Comparison of ENCODE assay signal across 16 mouse cellular contexts in the genomic region with DNA sequence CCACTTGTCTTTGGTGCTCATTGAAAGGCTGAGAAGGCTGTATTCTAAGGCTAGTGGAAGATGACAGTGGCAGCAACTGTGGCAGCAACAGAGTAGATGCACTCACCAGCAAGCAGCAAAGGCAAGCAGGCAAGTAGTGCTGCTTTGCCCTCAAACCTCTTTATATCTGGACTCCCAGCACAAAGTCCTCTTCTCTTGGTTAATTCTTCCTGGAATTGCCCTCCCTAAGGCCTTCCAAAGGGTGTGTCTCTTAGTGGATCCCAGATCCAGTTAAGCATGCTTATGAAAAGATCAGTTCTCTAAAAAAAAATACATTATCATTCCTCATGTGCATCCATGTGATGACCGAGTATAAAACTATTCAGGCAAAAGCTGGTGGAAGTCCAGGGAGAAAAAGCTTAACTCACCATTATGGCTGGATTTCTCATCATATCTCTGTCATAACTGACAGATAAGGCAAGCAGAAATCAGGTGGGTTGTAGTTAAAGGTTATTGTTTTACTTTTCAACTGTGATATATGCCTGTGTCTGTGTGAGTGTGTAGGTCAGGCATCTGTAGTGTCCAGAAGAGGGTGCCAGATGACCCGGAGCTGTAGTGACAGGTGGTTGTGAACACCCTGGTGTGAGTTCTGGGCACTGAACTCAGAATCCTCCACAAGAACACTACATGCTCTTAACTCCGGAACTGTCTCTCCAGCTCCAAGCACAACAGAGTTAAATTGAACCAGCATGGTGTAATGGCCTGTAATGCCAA. TPM values are rescaled to one million over a fixed set of nuclear protein-coding genes. Genes with fewer than 3 reads are reported as not detected.
DNase-seq lines count a peak whose midpoint lies in the region; ATAC-seq and TF ChIP-seq lines count a peak whose summit lies in the region.
"Had no signal": no experiment of that assay in that cellular context is flagged by ENCODE, and none has a peak within 500 bp of the region (broad histone marks: within the 10 kb centered on the region; RNA-seq: fewer than 3 reads in every experiment).

No protein-coding gene starts in this region.

- TF ChIP-seq POLR2A in kidney, adult 2 months (IDR thresholded peaks at IDR 0.05; ENCODE audit: low read depth, low read length) = no peak
- no peak for TF ChIP-seq POLR2A in CH12.LX (IDR thresholded peaks at IDR 0.05; ENCODE audit: low read depth, low read length)

- no peaks in the 10 kb centered on the region for H3K79me2 ChIP-seq in CH12.LX (replicated peaks; ENCODE audit: control insufficient read depth, extremely low read depth, insufficient read depth, poor library complexity, severe bottlenecking)

- H3K9me3 ChIP-seq in CH12.LX (replicated peaks; ENCODE audit: low read length) = peaks cover 2% of the 10 kb centered on the region
- 0 out of 2 replicates have a peak, but pooled peaks cover 4% of the 10 kb centered on the region for H3K9me3 ChIP-seq in intestine, embryonic 16.5 days (ENCODE audit: control insufficient read depth, low read length)
- H3K9me3 ChIP-seq: embryonic facial prominence, embryonic 10.5 days; forebrain, embryonic 13.5 days; heart, embryonic 13.5 days; hindbrain, embryonic 15.5 days had no signal

- no peaks in the 10 kb centered on the region for H3K27me3 ChIP-seq in kidney, adult 2 months (replicated peaks; ENCODE audit: control insufficient read depth, insufficient read depth, low read length)
- peaks cover 5% of the 10 kb centered on the region for H3K27me3 ChIP-seq in CH12.LX (replicated peaks)
- H3K27me3 ChIP-seq in intestine, embryonic 16.5 days (replicated peaks; ENCODE audit: control insufficient read depth, insufficient read depth, low read length) = no peaks in the 10 kb centered on the region
- H3K27me3 ChIP-seq: forebrain, embryonic 13.5 days; heart, embryonic 13.5 days; hindbrain, embryonic 15.5 days had no signal

- ATAC-seq in intestine, embryonic 16.5 days = peak; percentile 84
- ATAC-seq: activated CD4-positive, CD25-positive, alpha-beta regulatory T cell, adult 4 months; forebrain, embryonic 13.5 days; forebrain, postnatal 0 days had no signal

- no peak overlapping the region for H3K9ac ChIP-seq in CH12.LX (ENCODE audit: insufficient read depth, low read depth)
- no peak overlapping the region for H3K9ac ChIP-seq in intestine, embryonic 16.5 days (ENCODE audit: low read depth, low read length)
- H3K9ac ChIP-seq: forebrain, embryonic 13.5 days; forebrain, postnatal 0 days; heart, embryonic 13.5 days; hindbrain, embryonic 15.5 days had no signal

- TF ChIP-seq CTCF in kidney, adult 2 months (conservative IDR thresholded peaks at IDR 0.05; ENCODE audit: insufficient read depth, insufficient read length, low read depth, low read length) = no peak; the same call in 1 of the 2 replicates
- peak in 1 of 2 experiments; percentile 61; a peak in 2 of 4 replicates for TF ChIP-seq CTCF in CH12.LX (conservative IDR thresholded peaks at IDR 0.05 in 1 of 2, IDR thresholded peaks at IDR 0.05 in 1 of 2; ENCODE audit: low read depth in 2 of 2, low read length in 2 of 2)

- TF ChIP-seq EP300 in CH12.LX (IDR thresholded peaks at IDR 0.05; ENCODE audit: low read length) = no peak

- TF ChIP-seq RAD21 in CH12.LX (IDR thresholded peaks at IDR 0.05; ENCODE audit: low read depth, low read length) = peak; percentile 66

- H3K27ac ChIP-seq in kidney, adult 2 months (ENCODE audit: insufficient read depth, low read depth, low read length) = no peak overlapping the region
- no peak overlapping the region for H3K27ac ChIP-seq in CH12.LX (ENCODE audit: insufficient read depth, low read depth)
- peak overlapping the region; percentile 35; the same call in 1 of the 2 replicates for H3K27ac ChIP-seq in intestine, embryonic 16.5 days (ENCODE audit: low read length)
- H3K27ac ChIP-seq: embryonic facial prominence, embryonic 10.5 days; forebrain, embryonic 13.5 days; hindbrain, embryonic 15.5 days had no signal

- no peak overlapping the region for H3K4me3 ChIP-seq in kidney, adult 2 months (ENCODE audit: insufficient read depth, low read depth, low read length)
- H3K4me3 ChIP-seq in CH12.LX (replicated peaks in 1 of 3; ENCODE audit: low read depth in 2 of 3, low read length in 2 of 3, poor library complexity in 1 of 3) = no peak overlapping the region
- H3K4me3 ChIP-seq in intestine, embryonic 16.5 days (ENCODE audit: low read length) = no peak overlapping the region
- H3K4me3 ChIP-seq: embryonic facial prominence, embryonic 10.5 days; forebrain, embryonic 13.5 days; heart, embryonic 13.5 days; hindbrain, embryonic 15.5 days had no signal

- no peak overlapping the region for H3K4me2 ChIP-seq in CH12.LX (ENCODE audit: insufficient read depth, low read depth, poor library complexity, severe bottlenecking)
- H3K4me2 ChIP-seq in intestine, embryonic 16.5 days (ENCODE audit: low read depth, low read length) = no peak overlapping the region
- H3K4me2 ChIP-seq: forebrain, embryonic 13.5 days; heart, embryonic 13.5 days; hindbrain, embryonic 15.5 days had no signal

- peak; percentile 63 for DNase-seq in kidney, adult 2 months
- DNase-seq in kidney, postnatal 25 days = no peak
- DNase-seq in CH12.LX (ENCODE audit: extremely low read depth) = no peak
- no peak for DNase-seq in MN1 (ENCODE audit: low spot score)
- DNase-seq in right cerebral cortex, postnatal 25 days = no peak
- no peak for DNase-seq in adrenal gland, adult 8-10 months
- DNase-seq: forebrain, postnatal 0 days; gastrocnemius, postnatal 36 days; heart, postnatal 36 days had no signal

- no peaks in the 10 kb centered on the region for H3K36me3 ChIP-seq in kidney, adult 2 months (ENCODE audit: control insufficient read depth, insufficient read depth, low read length)
- no peaks in the 10 kb centered on the region for H3K36me3 ChIP-seq in CH12.LX (replicated peaks in 1 of 2; ENCODE audit: control insufficient read depth in 1 of 2, insufficient read depth in 1 of 2, low read length in 1 of 2)
- no peaks in the 10 kb centered on the region for H3K36me3 ChIP-seq in intestine, embryonic 16.5 days (ENCODE audit: control insufficient read depth, insufficient read depth, low read length)
- H3K36me3 ChIP-seq: embryonic facial prominence, embryonic 10.5 days; G1E; heart, embryonic 13.5 days; hindbrain, embryonic 15.5 days had no signal

- H3K4me1 ChIP-seq in kidney, adult 2 months (ENCODE audit: control insufficient read depth, insufficient read depth, low read length) = peaks cover 3% of the 10 kb centered on the region
- H3K4me1 ChIP-seq in CH12.LX (ENCODE audit: control insufficient read depth in 1 of 2, insufficient read depth in 2 of 2) = peaks cover 0 to 28% of the 10 kb centered on the region in 2 experiments; a peak in 2 of 4 replicates
- H3K4me1 ChIP-seq in intestine, embryonic 16.5 days (ENCODE audit: control insufficient read depth, insufficient read depth, low read length) = no peaks in the 10 kb centered on the region

- in situ Hi-C loops in CH12.LX (cut with MboI; ENCODE audit: low pct_ligation_motif_present, low pct_unique_long_range_greater_than_20kb, low sequenced_read_pairs) = no loop called here

- dilution Hi-C loops in CH12.LX (cut with MboI; ENCODE audit: extremely low pct_ligation_motif_present, extremely low pct_unique_long_range_greater_than_20kb, low sequenced_read_pairs) = no loop called here

- 64% methylated on average over 3 of the region's 3 CpGs for WGBS in kidney, adult 2 months
- WGBS in intestine, embryonic 16.5 days = 81% methylated on average over 3 of the region's 3 CpGs

TF ChIP-seq in CH12.LX, 34 proteins besides CTCF, POLR2A, EP300 and RAD21:
- peak; percentile 59 for TF ChIP-seq SMC3 (IDR thresholded peaks at IDR 0.05; ENCODE audit: low read depth, low read length)
- TF ChIP-seq TCF12 (IDR thresholded peaks at IDR 0.05; ENCODE audit: low read depth, low read length) = no peak
- TF ChIP-seq GABPA (IDR thresholded peaks at IDR 0.05; ENCODE audit: insufficient replicate concordance, low read depth, low read length) = no peak
- TF ChIP-seq USF2 (conservative IDR thresholded peaks at IDR 0.05; ENCODE audit: low read depth, low read length) = no peak
TF ChIP-seq in CH12.LX: peak in this region for 1.

RNA-seq across cellular contexts. Expression of gene Castor2, which starts 13.4 kb away (rescaled TPM):
- 27.5 and 39.3 TPM in 2 replicates for polyA plus RNA-seq in kidney, adult 2 months (2012; rRNA removed)
- total RNA-seq in CH12.LX (2012; rRNA removed) (1.2 and 1.3 TPM in 2 replicates), CH12.LX (2014; rRNA removed) (0.31 and 0.35 TPM in 2 replicates)
- 3.8 and 3.9 TPM in 2 replicates for polyA plus RNA-seq in CH12.LX (2012; ENCODE audit: insufficient read length, low read depth)
- polyA plus RNA-seq in intestine, embryonic 16.5 days (2015; fragmentation: Nextera tagmentation; extraction: Ambion mirVana) = 6.7 and 8.2 TPM in 2 replicates
- total RNA-seq in adrenal gland, adult 8-10 months (2022) = 10 to 100 TPM; 18.4 to 37.2 (median 23.6) TPM
- polyA plus RNA-seq: G1E had no signal
